Mouse (Mus musculus): ENCODE measurements around the gene Prokr1.

- no peak for TF ChIP-seq CTCF (IDR thresholded peaks at IDR 0.05; ENCODE audit: low read depth)
- no peak for TF ChIP-seq EP300 (IDR thresholded peaks at IDR 0.05; ENCODE audit: low read depth)
Measured at GRCm38 (mm10) chr6:87537678-87538077, 52.9 kb downstream of the Prokr1 start.

Data from heart, postnatal 0 days (tissue).